Mouse (Mus musculus): ENCODE results near the gene Ccdc185.

GRCm38 (mm10) chr1:182794221-182794620 is 45.2 kb upstream of the Ccdc185 start:
- TF ChIP-seq CTCF (conservative IDR thresholded peaks at IDR 0.05; ENCODE audit: low read length) (no peak), NANOG (IDR thresholded peaks at IDR 0.05; ENCODE audit: borderline replicate concordance, low read length) (no peak), POU5F1 (IDR thresholded peaks at IDR 0.05; ENCODE audit: borderline replicate concordance, low read length) (no peak)

All from E14TG2a.4 (cell line).